Mouse (Mus musculus) heart, embryonic 13.5 days (tissue): ENCODE measurements at regions not wholly inside any gene's neighbourhood (a gene's known extent, or its start where the extent isn't known, plus 50 kb on each side); places are given as distances from the start of the nearest gene placed in this dataset.

Experiments
- ATAC-seq: fragments of 200-750 bp; cut with Nextera tagmentation; 2 replicates; pipeline ENCODE4 v1.8.0; 2017; ENCODE audit warnings: moderate TSS enrichment; ENCODE audit not compliant: insufficient number of reproducible peaks, low FRiP score, low TSS enrichment; ENCODE audit errors: extremely low read depth
- H3K27ac ChIP-seq: fragments of 300-500 bp; sonication (generic); replicated peaks from 2 replicates; pipeline ENCODE4 v1.5.1; 2015; ENCODE audit warnings: moderate library complexity, mild to moderate bottlenecking, inconsistent platforms
- H3K27me3 ChIP-seq: fragments of 300-500 bp; sonication (generic); replicated peaks from 2 replicates; pipeline ENCODE4 v1.6.1; 2015; ENCODE audit warnings: mild to moderate bottlenecking, inconsistent platforms
- H3K36me3 ChIP-seq: fragments of 300-500 bp; sonication (generic); 2 replicates; pipeline ENCODE4 v1.6.1; 2015; ENCODE audit warnings: mild to moderate bottlenecking, inconsistent platforms
- H3K4me1 ChIP-seq: fragments of 300-500 bp; sonication (generic); 2 replicates; pipeline ENCODE4 v1.6.1; 2015; ENCODE audit warnings: inconsistent platforms
- H3K4me2 ChIP-seq: fragments of 300-500 bp; sonication (generic); 2 replicates; pipeline ENCODE4 v1.6.1; 2015; ENCODE audit warnings: inconsistent platforms, mild to moderate bottlenecking, moderate library complexity
- H3K4me3 ChIP-seq: fragments of 300-500 bp; sonication (generic); 2 replicates; pipeline ENCODE4 v1.5.1; 2015; ENCODE audit warnings: moderate library complexity, mild to moderate bottlenecking, inconsistent platforms
- H3K9ac ChIP-seq: fragments of 300-500 bp; sonication (generic); 2 replicates; pipeline ENCODE4 v1.6.1; 2015; ENCODE audit warnings: inconsistent platforms, mild to moderate bottlenecking, moderate library complexity
- H3K9me3 ChIP-seq: fragments of 300-500 bp; sonication (generic); 2 replicates; pipeline ENCODE4 v1.6.1; 2016; ENCODE audit warnings: inconsistent platforms
- WGBS: fragments of 180-500 bp; shearing (Covaris S2); methylation state at CpG from one replicate; pipeline ENCODE4 v1.1.7; 2015; ENCODE audit warnings: mixed read lengths; 5-methylcytosine and 5-hydroxymethylcytosine counted together

GRCm38 (mm10) chr9:115389082-115389481 lies 78.9 kb upstream of the Stt3b start:
- Histone ChIP-seq H3K9me3 (no peaks in the 10 kb centered on the region), H3K36me3 (no peaks in the 10 kb centered on the region), H3K4me2 (no peak overlapping the region), H3K9ac (no peak overlapping the region), H3K4me1 (peaks cover 33% of the 10 kb centered on the region), H3K27me3 (no peaks in the 10 kb centered on the region), H3K27ac (no peak overlapping the region), H3K4me3 (no peak overlapping the region)
- ATAC-seq, result no peak
- 89% methylated on average over 2 of the region's 2 CpGs for WGBS

- Histone ChIP-seq H3K4me1 (peaks cover 30% of the 10 kb centered on the region), H3K27me3 (no peaks in the 10 kb centered on the region), H3K9me3 (no peaks in the 10 kb centered on the region), H3K4me2 (peak overlapping the region; percentile 61), H3K9ac (peak overlapping the region; percentile 58), H3K36me3 (no peaks in the 10 kb centered on the region), H3K27ac (peak overlapping the region; percentile 81), H3K4me3 (peak overlapping the region; percentile 24)
- WGBS, result 2% methylated on average over 11 of the region's 11 CpGs
- peak; percentile 62 for ATAC-seq
These were observed 80.7 kb upstream of the Stt3b start for GRCm38 (mm10) chr9:115390880-115391281.

GRCm38 (mm10) chr9:115395511-115395910 lies 85.3 kb upstream of the Stt3b start:
- no peak for ATAC-seq
- no peak overlapping the region for H3K4me3 ChIP-seq
- no peak overlapping the region for H3K4me2 ChIP-seq
- H3K4me1 ChIP-seq, result peaks cover 19% of the 10 kb centered on the region
- 87% methylated on average over 8 of the region's 8 CpGs for WGBS
- no peak overlapping the region for H3K9ac ChIP-seq
- H3K9me3 ChIP-seq, result no peaks in the 10 kb centered on the region
- no peaks in the 10 kb centered on the region for H3K36me3 ChIP-seq
- H3K27ac ChIP-seq, result no peak overlapping the region
- no peaks in the 10 kb centered on the region for H3K27me3 ChIP-seq

- no peak overlapping the region for H3K4me3 ChIP-seq
- H3K9ac ChIP-seq, result no peak overlapping the region
- H3K4me1 ChIP-seq, result peaks cover 10% of the 10 kb centered on the region
- WGBS, result 72% methylated on average over 6 of the region's 6 CpGs
- H3K27me3 ChIP-seq, result no peaks in the 10 kb centered on the region
- H3K4me2 ChIP-seq, result no peak overlapping the region
- no peaks in the 10 kb centered on the region for H3K36me3 ChIP-seq
- H3K27ac ChIP-seq, result no peak overlapping the region
- no peaks in the 10 kb centered on the region for H3K9me3 ChIP-seq
- no peak for ATAC-seq
These were observed 90.2 kb upstream of the Stt3b start for GRCm38 (mm10) chr9:115400461-115400860.

- Histone ChIP-seq H3K4me3 (no peak overlapping the region), H3K9me3 (no peaks in the 10 kb centered on the region), H3K9ac (no peak overlapping the region), H3K36me3 (no peaks in the 10 kb centered on the region), H3K4me2 (no peak overlapping the region), H3K27ac (no peak overlapping the region), H3K4me1 (peaks cover 10% of the 10 kb centered on the region), H3K27me3 (no peaks in the 10 kb centered on the region)
- 61% methylated on average over 13 of the region's 13 CpGs for WGBS
- ATAC-seq, result no peak
These were observed 91.4 kb upstream of the Stt3b start for GRCm38 (mm10) chr9:115401405-115402151.

- no peak for ATAC-seq
- H3K4me2 ChIP-seq, result no peak overlapping the region
- 72% methylated on average over 6 of the region's 6 CpGs for WGBS
These were observed 92.4 kb upstream of the Stt3b start for GRCm38 (mm10) chr9:115402661-115403060.

GRCm38 (mm10) chr9:115403354-115403968 lies 93.2 kb upstream of the Stt3b start:
- Histone ChIP-seq H3K27ac (no peak overlapping the region), H3K9ac (no peak overlapping the region), H3K4me2 (no peak overlapping the region), H3K36me3 (no peaks in the 10 kb centered on the region), H3K9me3 (no peaks in the 10 kb centered on the region), H3K4me3 (no peak overlapping the region), H3K27me3 (no peaks in the 10 kb centered on the region), H3K4me1 (peaks cover 10% of the 10 kb centered on the region)
- ATAC-seq, result no peak
- WGBS, result 75% methylated on average over 7 of the region's 7 CpGs

More at GRCm38 (mm10) chr9:115402661-115403060, 92.4 kb upstream of the Stt3b start:
- Histone ChIP-seq H3K9me3 (no peaks in the 10 kb centered on the region), H3K9ac (no peak overlapping the region), H3K4me1 (peaks cover 10% of the 10 kb centered on the region), H3K36me3 (no peaks in the 10 kb centered on the region), H3K27ac (no peak overlapping the region), H3K4me3 (no peak overlapping the region), H3K27me3 (no peaks in the 10 kb centered on the region)

- 84% methylated on average over 21 of the region's 21 CpGs for WGBS
- H3K9ac ChIP-seq, result no peak overlapping the region
- no peak overlapping the region for H3K4me3 ChIP-seq
- H3K36me3 ChIP-seq, result no peaks in the 10 kb centered on the region
- no peak overlapping the region for H3K4me2 ChIP-seq
- ATAC-seq, result no peak
- no peak overlapping the region for H3K27ac ChIP-seq
- no peaks in the 10 kb centered on the region for H3K4me1 ChIP-seq
- H3K27me3 ChIP-seq, result no peaks in the 10 kb centered on the region
- no peaks in the 10 kb centered on the region for H3K9me3 ChIP-seq
These were observed 97.8 kb upstream of the Stt3b start for GRCm38 (mm10) chr9:115407901-115408470.

- Histone ChIP-seq H3K4me2 (no peak overlapping the region), H3K9ac (no peak overlapping the region), H3K9me3 (no peaks in the 10 kb centered on the region), H3K4me3 (no peak overlapping the region), H3K36me3 (no peaks in the 10 kb centered on the region), H3K4me1 (no peaks in the 10 kb centered on the region), H3K27me3 (no peaks in the 10 kb centered on the region), H3K27ac (no peak overlapping the region)
- 85% methylated on average over 6 of the region's 6 CpGs for WGBS
- no peak for ATAC-seq
These were observed 98.7 kb upstream of the Stt3b start for GRCm38 (mm10) chr9:115408886-115409285.

GRCm38 (mm10) chr9:115414190-115414589 lies 104.0 kb upstream of the Stt3b start:
- ATAC-seq, result no peak
- H3K36me3 ChIP-seq, result no peaks in the 10 kb centered on the region
- no peak overlapping the region for H3K4me3 ChIP-seq
- H3K27ac ChIP-seq, result no peak overlapping the region
- no peaks in the 10 kb centered on the region for H3K27me3 ChIP-seq
- no peaks in the 10 kb centered on the region for H3K4me1 ChIP-seq
- H3K4me2 ChIP-seq, result no peak overlapping the region
- WGBS, result 86% methylated on average over 4 of the region's 4 CpGs
- H3K9me3 ChIP-seq, result no peaks in the 10 kb centered on the region; the same call in 1 of the 2 replicates
- no peak overlapping the region for H3K9ac ChIP-seq

GRCm38 (mm10) chr9:115422786-115423185 lies 112.6 kb upstream of the Stt3b start:
- 70% methylated on average over 7 of the region's 7 CpGs for WGBS
- ATAC-seq, result no peak
- H3K9me3 ChIP-seq, result peaks cover 14% of the 10 kb centered on the region

More at GRCm38 (mm10) chr9:115422786-115423185, 112.6 kb upstream of the Stt3b start:
- no peak overlapping the region for H3K4me3 ChIP-seq
- H3K9ac ChIP-seq, result no peak overlapping the region
- H3K27me3 ChIP-seq, result no peaks in the 10 kb centered on the region
- no peak overlapping the region for H3K27ac ChIP-seq
- H3K4me2 ChIP-seq, result no peak overlapping the region
- no peaks in the 10 kb centered on the region for H3K36me3 ChIP-seq
- H3K4me1 ChIP-seq, result no peaks in the 10 kb centered on the region
